Mouse (Mus musculus): Measurements from ENCODE around the gene Pou4f1. TPM values are rescaled to one million over a fixed set of nuclear protein-coding genes. Genes with fewer than 3 reads are reported as not detected.
"Not testable (repeated sequence)": the region's sequence is repeated elsewhere in the genome, so short reads cannot be mapped to it uniquely, and the experiment has no call there.

Gene Pou4f1
- polyA plus RNA-seq (2016; fragmentation: Nextera tagmentation; extraction: Ambion mirVana) = 0.70 and 2.7 TPM in 2 replicates

DNA sequence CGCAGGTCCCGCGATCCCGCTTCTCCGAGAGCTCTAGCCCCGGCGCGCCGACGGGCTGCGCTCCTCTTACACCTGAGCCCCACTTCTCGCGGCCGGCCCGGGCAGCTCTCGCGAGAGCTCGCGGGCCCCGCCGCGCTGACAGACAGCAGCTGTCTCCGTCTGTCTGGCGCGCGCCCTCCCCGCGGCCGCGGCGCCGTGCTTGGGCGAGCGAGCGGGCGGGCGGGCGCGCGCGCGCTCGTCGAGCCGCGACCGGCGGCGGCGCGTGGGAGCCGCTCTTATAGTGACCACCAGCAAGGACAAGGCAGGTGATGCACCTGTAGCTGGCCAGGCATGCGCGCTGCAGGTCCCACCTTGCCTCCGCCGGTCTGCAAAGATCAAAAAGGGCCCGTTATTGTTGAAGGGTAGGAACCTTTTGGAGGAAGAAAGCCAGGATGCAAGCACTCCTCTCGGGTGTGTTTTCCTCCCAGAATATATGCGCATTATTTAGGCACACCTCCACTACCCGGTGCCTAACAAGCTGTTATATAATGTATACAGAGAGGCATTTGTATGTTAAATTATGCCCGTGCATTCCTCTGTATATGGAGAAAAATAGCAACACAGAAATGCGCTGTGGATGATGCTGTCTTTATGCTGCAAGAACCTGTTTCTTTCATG, at the start of gene Pou4f1:
TSS of gene Pou4f1 (minus strand) at position 34 of the 657 bp plus-strand sequence.
- Histone ChIP-seq H3K27ac (peak within 1 kb of the TSS; percentile 25; the same call in 1 of the 2 replicates), H3K36me3 (no peaks in the 10 kb centered on the region), H3K4me3 (peak within 1 kb of the TSS; percentile 61), H3K27me3 (ENCODE audit: low read depth, poor library complexity, severe bottlenecking) (peaks cover 97% of the 10 kb centered on the region), H3K9me3 (replicated peaks) (no peaks in the 10 kb centered on the region), H3K4me1 (peaks cover 48% of the 10 kb centered on the region)
- peak; percentile 85 for DNase-seq (ENCODE audit: low spot score)
- WGBS = under 1% methylated on average over 62 of the region's 62 CpGs

DNA sequence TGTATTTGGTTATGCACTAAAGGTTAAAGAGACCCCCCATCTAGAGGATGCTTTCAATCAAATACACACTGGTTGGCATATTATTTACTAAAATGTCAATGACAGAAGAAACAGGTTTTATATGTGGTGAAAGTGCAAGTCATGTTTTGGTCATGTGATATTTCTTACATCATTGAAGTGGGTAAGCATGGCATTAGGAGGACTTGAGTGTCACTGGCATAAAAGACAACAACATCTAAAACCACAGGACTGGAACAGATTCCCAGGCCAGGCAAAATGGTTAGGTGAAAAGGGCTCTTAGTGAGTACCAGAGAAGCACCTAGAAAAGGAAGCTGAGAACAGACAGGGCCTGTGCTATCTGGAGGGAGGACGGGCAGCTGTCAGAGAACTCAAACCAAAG, 43.9 kb upstream of the Pou4f1 start:
- Histone ChIP-seq H3K36me3 (peaks cover 40% of the 10 kb centered on the region), H3K9me3 (replicated peaks) (no peaks in the 10 kb centered on the region), H3K4me1 (no peaks in the 10 kb centered on the region), H3K27me3 (ENCODE audit: low read depth, poor library complexity, severe bottlenecking) (no peaks in the 10 kb centered on the region), H3K27ac (no peak overlapping the region), H3K4me3 (no peak overlapping the region)
- DNase-seq (ENCODE audit: low spot score) = no peak
- 87% methylated on average over 1 of the region's 1 CpGs for WGBS

DNA sequence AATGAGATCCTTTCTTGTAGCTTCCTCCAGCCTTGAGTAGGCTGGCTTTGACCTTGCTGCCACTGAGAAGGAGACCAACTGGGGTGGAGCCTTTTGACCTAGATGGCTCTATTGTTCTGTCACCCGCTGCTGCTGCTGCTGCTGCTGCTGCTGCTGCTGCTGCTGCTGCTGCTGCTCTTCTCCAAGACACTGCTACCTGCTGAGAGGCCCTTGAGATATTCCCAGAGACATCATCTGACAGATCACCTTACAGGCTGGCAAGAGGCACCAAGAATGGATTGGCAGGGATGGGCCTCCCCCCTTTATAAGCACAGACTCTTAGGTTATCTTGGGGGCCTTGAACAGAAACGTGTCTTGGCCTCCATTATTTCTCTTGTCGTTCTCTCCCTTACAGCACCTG, 35.0 kb upstream of the Pou4f1 start:
- not testable (repeated sequence) for H3K27ac ChIP-seq; DNase-seq (ENCODE audit: low spot score); H3K9me3 ChIP-seq (replicated peaks); H3K27me3 ChIP-seq (ENCODE audit: low read depth, poor library complexity, severe bottlenecking); H3K4me1 ChIP-seq; H3K4me3 ChIP-seq
- H3K36me3 ChIP-seq = peaks cover 96% of the 10 kb centered on the region
- 86% methylated on average over 3 of the region's 3 CpGs for WGBS

- no peaks in the 10 kb centered on the region for H3K9me3 ChIP-seq (replicated peaks)
- no peak for DNase-seq (ENCODE audit: low spot score)
- 93% methylated on average over 8 of the region's 8 CpGs for WGBS
- H3K4me1 ChIP-seq = no peaks in the 10 kb centered on the region; the same call in 1 of the 2 replicates
- H3K27ac ChIP-seq = no peak overlapping the region
- peaks cover 50% of the 10 kb centered on the region for H3K36me3 ChIP-seq
- peaks cover 19% of the 10 kb centered on the region for H3K27me3 ChIP-seq (ENCODE audit: low read depth, poor library complexity, severe bottlenecking)
- no peak overlapping the region for H3K4me3 ChIP-seq
Observed at GRCm38 (mm10) chr14:104479751-104480150, 12.0 kb upstream of the Pou4f1 start.

DNA sequence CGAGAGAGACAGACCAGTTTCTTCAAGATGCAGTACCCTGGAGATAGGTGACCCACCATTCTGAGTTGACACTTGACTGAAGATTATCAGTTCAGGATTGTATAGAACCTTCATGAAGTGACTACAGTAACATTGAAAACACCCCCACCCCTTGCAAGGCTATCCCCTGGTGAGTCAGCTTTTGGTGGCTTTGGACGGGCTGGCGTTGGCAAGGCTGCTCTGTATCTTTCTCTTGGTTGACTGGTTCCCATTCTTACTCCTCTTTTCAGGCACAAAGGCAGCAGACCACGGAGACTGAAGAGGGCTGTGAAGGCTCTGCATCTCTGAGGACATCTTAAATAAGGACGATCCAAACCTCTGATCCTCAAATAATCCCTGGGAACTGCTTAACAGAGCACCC, 10.8 kb upstream of the Pou4f1 start:
- Histone ChIP-seq H3K27me3 (ENCODE audit: low read depth, poor library complexity, severe bottlenecking) (peaks cover 31% of the 10 kb centered on the region), H3K4me1 (peaks cover 11% of the 10 kb centered on the region), H3K4me3 (no peak overlapping the region), H3K27ac (no peak overlapping the region), H3K9me3 (replicated peaks) (no peaks in the 10 kb centered on the region), H3K36me3 (peaks cover 49% of the 10 kb centered on the region)
- WGBS = 86% methylated on average over 5 of the region's 5 CpGs
- DNase-seq (ENCODE audit: low spot score) = no peak

DNA sequence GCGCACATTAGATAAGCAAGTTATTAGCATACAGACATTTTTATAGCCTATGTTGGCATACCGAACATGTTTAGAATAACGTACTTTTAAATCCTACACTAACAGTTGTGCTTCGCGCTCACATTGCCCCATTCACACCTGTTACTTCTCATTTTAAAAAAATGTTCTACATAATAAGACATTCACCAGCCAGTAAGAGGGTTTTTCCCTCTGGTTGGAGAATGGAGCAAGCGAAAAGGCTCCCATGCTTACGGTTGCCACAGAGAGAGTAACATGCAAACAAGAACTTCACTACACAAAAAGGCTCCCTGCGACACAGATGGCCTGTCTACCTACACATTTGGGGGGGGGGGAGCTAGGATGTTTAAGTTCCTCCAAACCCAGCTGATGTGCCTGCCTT, 9.8 kb upstream of the Pou4f1 start:
- Histone ChIP-seq H3K36me3 (peaks cover 42% of the 10 kb centered on the region), H3K27me3 (ENCODE audit: low read depth, poor library complexity, severe bottlenecking) (peaks cover 40% of the 10 kb centered on the region), H3K27ac (no peak overlapping the region), H3K9me3 (replicated peaks) (no peaks in the 10 kb centered on the region), H3K4me1 (peaks cover 21% of the 10 kb centered on the region), H3K4me3 (no peak overlapping the region)
- 95% methylated on average over 8 of the region's 8 CpGs for WGBS
- no peak for DNase-seq (ENCODE audit: low spot score)

DNA sequence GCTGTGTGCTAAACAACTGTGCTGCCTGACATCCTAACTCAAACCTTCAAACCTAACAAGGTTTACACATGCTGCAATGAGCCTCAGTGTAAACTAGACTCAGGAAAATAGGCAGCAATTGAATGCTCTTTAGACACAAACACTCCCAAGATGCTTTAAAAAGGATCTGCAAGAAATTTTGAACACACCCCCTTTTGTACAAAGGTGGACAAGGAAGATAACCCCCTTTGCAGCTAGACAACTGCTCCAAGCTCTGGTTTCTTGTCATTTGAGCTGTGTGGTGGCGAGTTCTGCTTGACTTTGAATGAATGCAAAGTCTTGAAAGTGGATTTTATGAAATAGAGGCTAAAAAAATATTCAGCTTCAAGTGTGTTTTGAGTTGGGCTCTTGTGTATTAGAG, 7.6 kb upstream of the Pou4f1 start:
- Histone ChIP-seq H3K27me3 (ENCODE audit: low read depth, poor library complexity, severe bottlenecking) (peaks cover 62% of the 10 kb centered on the region), H3K4me1 (peaks cover 39% of the 10 kb centered on the region), H3K4me3 (no peak overlapping the region), H3K9me3 (replicated peaks) (no peaks in the 10 kb centered on the region), H3K36me3 (peaks cover 34% of the 10 kb centered on the region), H3K27ac (no peak overlapping the region)
- DNase-seq (ENCODE audit: low spot score) = no peak
- WGBS = 89% methylated on average over 1 of the region's 1 CpGs

- WGBS = 11% methylated on average over 6 of the region's 6 CpGs
- Histone ChIP-seq H3K4me1 (peaks cover 53% of the 10 kb centered on the region), H3K27me3 (ENCODE audit: low read depth, poor library complexity, severe bottlenecking) (peaks cover 97% of the 10 kb centered on the region), H3K36me3 (no peaks in the 10 kb centered on the region), H3K4me3 (no peak overlapping the region), H3K9me3 (replicated peaks) (no peaks in the 10 kb centered on the region), H3K27ac (no peak overlapping the region)
- no peak for DNase-seq (ENCODE audit: low spot score)
Observed at GRCm38 (mm10) chr14:104468623-104468970, 798 bp upstream of the Pou4f1 start.

DNA sequence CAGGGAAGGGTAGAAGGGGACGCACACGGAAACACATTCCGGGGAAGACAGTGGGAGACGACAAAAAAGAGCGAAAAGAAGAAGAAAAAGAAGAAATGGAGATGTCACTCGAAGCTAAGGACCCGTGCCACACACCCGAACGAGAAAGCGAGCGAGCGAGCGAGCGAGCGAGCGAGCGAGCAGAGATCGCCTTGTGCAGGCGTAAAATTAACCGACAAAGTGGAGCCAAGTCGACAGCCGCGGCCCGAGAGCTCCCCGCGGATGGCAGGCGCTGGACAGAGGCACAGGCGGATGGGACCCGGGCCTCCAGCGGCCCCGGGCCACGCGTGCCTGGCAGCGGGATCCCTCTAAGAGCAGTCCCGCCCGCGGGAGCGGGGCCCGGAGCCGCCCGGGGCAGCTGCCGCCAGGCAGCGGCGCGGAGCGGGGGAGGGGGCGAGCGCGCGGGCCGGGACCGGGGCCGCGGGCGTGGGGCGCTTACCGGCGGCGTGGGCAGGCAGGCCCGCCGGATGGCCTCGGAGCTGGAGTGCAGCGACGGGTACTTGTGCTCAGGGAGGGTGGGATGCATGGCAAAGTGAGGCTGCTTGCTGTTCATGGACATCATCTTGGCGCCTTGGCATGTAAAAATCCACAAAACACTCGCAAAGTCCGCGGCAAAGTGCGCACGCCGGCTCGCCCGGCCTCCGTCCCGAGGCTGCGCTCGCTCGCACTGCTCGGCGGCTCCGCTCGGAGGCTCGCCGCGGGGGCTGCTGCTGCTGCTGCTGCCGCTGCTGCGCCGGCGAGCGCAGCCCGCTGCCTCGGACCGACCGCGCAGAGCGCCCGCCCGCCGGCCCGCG, 450 bp downstream of the Pou4f1 start:
- peak; percentile 72 for DNase-seq (ENCODE audit: low spot score)

GRCm38 (mm10) chr14:104466557-104466956, 1.2 kb downstream of the Pou4f1 start:
- H3K4me3 ChIP-seq = peak overlapping the region; percentile 38
- H3K27me3 ChIP-seq (ENCODE audit: low read depth, poor library complexity, severe bottlenecking) = peaks cover 97% of the 10 kb centered on the region
- H3K9me3 ChIP-seq (replicated peaks) = no peaks in the 10 kb centered on the region
- under 1% methylated on average over 32 of the region's 43 CpGs for WGBS
- H3K36me3 ChIP-seq = no peaks in the 10 kb centered on the region
- H3K27ac ChIP-seq = no peak overlapping the region
- peak; percentile 55 for DNase-seq (ENCODE audit: low spot score)
- H3K4me1 ChIP-seq = peaks cover 35% of the 10 kb centered on the region

More for the DNA sequence above, 450 bp downstream of the Pou4f1 start:
- WGBS = 2% methylated on average over 101 of the region's 101 CpGs
- Histone ChIP-seq H3K4me3 (peak overlapping the region; percentile 61), H3K36me3 (no peaks in the 10 kb centered on the region), H3K4me1 (peaks cover 42% of the 10 kb centered on the region), H3K9me3 (replicated peaks) (no peaks in the 10 kb centered on the region), H3K27ac (peak overlapping the region; percentile 25; the same call in 1 of the 2 replicates), H3K27me3 (ENCODE audit: low read depth, poor library complexity, severe bottlenecking) (peaks cover 97% of the 10 kb centered on the region)

DNA sequence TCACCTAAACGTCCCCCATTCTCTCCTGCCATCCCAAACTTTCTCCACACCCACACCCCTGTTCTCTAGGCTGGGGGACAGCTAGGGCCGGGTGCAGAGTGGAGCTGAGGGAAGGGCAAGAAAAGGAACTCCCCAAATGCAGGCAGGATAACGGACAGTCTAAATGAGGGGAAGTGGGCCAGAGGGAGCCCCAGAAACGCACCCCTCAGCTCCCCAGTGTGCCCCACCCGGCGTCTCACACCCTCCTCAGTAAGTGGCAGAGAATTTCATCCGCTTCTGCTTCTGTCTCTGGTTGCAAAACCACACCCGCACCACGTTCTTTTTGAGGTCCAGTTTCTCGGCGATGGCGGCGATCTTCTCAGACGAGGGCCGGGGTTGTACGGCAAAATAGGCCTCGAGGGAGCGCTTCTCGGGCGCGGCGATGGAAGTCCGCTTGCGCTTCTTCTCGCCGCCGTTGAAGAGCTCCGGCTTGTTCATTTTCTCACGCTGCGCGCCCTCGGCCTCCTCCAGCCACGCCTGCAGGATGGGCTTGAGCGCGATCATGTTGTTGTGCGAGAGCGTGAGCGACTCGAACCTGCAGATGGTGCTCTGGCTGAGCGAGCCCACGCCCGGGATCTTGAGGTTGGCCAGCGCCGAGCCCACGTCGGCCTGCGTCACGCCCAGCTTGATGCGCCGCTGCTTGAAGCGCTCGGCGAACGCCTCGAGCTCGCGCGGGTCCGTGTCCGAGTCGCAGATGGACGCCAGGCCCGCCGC, 2.1 kb downstream of the Pou4f1 start:
- DNase-seq (ENCODE audit: low spot score) = peak; percentile 67
- no peaks in the 10 kb centered on the region for H3K36me3 ChIP-seq
- peaks cover 97% of the 10 kb centered on the region for H3K27me3 ChIP-seq (ENCODE audit: low read depth, poor library complexity, severe bottlenecking)
- H3K4me3 ChIP-seq = peak overlapping the region; percentile 38
- no peak overlapping the region for H3K27ac ChIP-seq
- 1% methylated on average over 64 of the region's 64 CpGs for WGBS
- H3K9me3 ChIP-seq (replicated peaks) = no peaks in the 10 kb centered on the region
- peaks cover 30% of the 10 kb centered on the region for H3K4me1 ChIP-seq

GRCm38 (mm10) chr14:104464841-104465240, 3.0 kb downstream of the Pou4f1 start:
- no peaks in the 10 kb centered on the region for H3K9me3 ChIP-seq (replicated peaks)
- 3% methylated on average over 5 of the region's 5 CpGs for WGBS
- H3K36me3 ChIP-seq = no peaks in the 10 kb centered on the region
- peaks cover 34% of the 10 kb centered on the region for H3K4me1 ChIP-seq
- no peak overlapping the region for H3K4me3 ChIP-seq
- no peak overlapping the region for H3K27ac ChIP-seq
- peak; percentile 41 for DNase-seq (ENCODE audit: low spot score)
- peaks cover 95% of the 10 kb centered on the region for H3K27me3 ChIP-seq (ENCODE audit: low read depth, poor library complexity, severe bottlenecking)

Data from limb, embryonic 10.5 days (tissue).